Mouse (Mus musculus): Measurements from ENCODE around the gene Nudt1.
A peak's percentile ranks its signal among the peaks of the same experiment; 100 is the strongest.

The Nudt1 gene

DNA sequence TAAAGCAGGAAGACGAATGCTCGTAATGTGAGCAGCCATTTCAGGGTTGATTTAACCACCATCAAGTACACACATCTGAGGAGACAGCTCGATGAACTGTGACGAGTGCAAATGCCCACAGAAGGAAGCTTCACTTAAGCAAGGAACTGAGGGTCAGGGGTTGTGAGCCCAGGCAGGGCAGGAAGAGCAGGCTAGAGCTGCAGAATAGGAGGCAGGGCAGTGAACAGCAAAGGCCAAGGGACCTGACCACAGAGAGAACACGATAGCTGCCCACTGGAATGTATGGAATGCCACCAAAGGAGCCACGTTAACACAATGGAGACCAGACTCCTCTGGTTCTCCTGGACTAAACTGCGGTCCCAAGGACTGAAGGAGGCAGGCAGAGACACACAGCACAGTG is 62.1 kb downstream of the Nudt1 start:
- DNase-seq (ENCODE audit: low spot score) = peak; percentile 73

DNA sequence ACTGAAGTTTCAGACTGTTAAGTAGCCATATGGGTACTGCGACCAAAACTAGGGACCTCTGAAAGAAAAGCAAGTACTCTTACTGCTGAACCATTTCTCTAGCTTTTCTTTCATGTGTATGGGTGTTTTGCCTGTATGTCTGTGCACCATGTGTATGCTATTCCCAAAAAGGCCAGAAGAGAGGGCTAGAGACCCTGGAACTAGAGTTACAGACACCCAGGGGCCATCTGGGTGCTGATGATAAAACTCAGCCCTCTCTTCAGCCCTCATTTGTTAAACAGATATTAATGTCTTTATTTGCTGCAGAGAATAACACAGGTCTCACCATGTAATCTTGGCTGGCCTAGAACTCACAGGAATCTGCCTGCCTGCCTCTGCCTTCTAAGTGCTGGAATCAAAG is 63.0 kb downstream of the Nudt1 start:
- DNase-seq (ENCODE audit: low spot score) = no peak

GRCm38 (mm10) chr5:140387236-140387635 is 65.8 kb downstream of the Nudt1 start:
- no peak for DNase-seq (ENCODE audit: low spot score)

All from embryo, embryonic 10.5 days (tissue).